Mouse (Mus musculus) embryonic facial prominence, embryonic 15.5 days (tissue): ENCODE data around the gene Rims4. TPM values are rescaled to one million over a fixed set of nuclear protein-coding genes. Genes with fewer than 3 reads are reported as not detected.

ENCODE experiments used
- ATAC-seq: fragments of 200-750 bp; cut with Nextera tagmentation; 2 replicates; pipeline ENCODE4 v1.8.0; 2017; ENCODE audit warnings: low read depth, moderate TSS enrichment; ENCODE audit not compliant: insufficient number of reproducible peaks, low FRiP score, low TSS enrichment
- H3K27ac ChIP-seq: fragments of 300-500 bp; sonication (generic); replicated peaks from 2 replicates; pipeline ENCODE4 v1.5.1; 2015; ENCODE audit warnings: mild to moderate bottlenecking, inconsistent platforms
- H3K27me3 ChIP-seq: fragments of 300-500 bp; sonication (generic); 2 replicates; pipeline ENCODE4 v1.6.1; 2015; ENCODE audit warnings: inconsistent platforms
- H3K36me3 ChIP-seq: fragments of 300-500 bp; sonication (generic); 2 replicates; pipeline ENCODE4 v1.6.1; 2015; ENCODE audit warnings: mild to moderate bottlenecking, inconsistent platforms
- H3K4me1 ChIP-seq: fragments of 300-500 bp; sonication (generic); 2 replicates; pipeline ENCODE4 v1.6.1; 2015; ENCODE audit warnings: inconsistent platforms
- H3K4me2 ChIP-seq: fragments of 300-500 bp; sonication (generic); replicated peaks from 2 replicates; pipeline ENCODE4 v1.6.1; 2015; ENCODE audit warnings: mild to moderate bottlenecking, inconsistent platforms
- H3K4me3 ChIP-seq: fragments of 300-500 bp; sonication (generic); replicated peaks from 2 replicates; pipeline ENCODE4 v1.5.1; 2015; ENCODE audit warnings: mild to moderate bottlenecking, inconsistent platforms
- H3K9ac ChIP-seq: fragments of 300-500 bp; sonication (generic); 2 replicates; pipeline ENCODE4 v1.6.1; 2015; ENCODE audit warnings: inconsistent platforms
- H3K9me3 ChIP-seq: fragments of 300-500 bp; sonication (generic); replicated peaks from 2 replicates; pipeline ENCODE4 v1.6.1; 2016; ENCODE audit warnings: inconsistent platforms
- WGBS: fragments of 180-500 bp; shearing (Covaris S2); methylation state at CpG from one replicate; pipeline ENCODE4 v1.1.7; 2015; 5-methylcytosine and 5-hydroxymethylcytosine counted together
- polyA plus RNA-seq: library from polyadenylated mRNA; unstranded; fragments of >200 nt; fragmentation: Nextera tagmentation; extraction: Ambion mirVana; gene quantifications from 2 replicates; pipeline ENCODE4 v1.2.1, GENCODE M21; 2015

Rims4 gene
- polyA plus RNA-seq, 1 experiment from 2014 or later: 0.29 TPM

- H3K4me2 ChIP-seq: no peak overlapping the region
Observed at GRCm38 (mm10) chr2:163890586-163890985, 27.9 kb downstream of the Rims4 start.

GRCm38 (mm10) chr2:163889411-163889810 lies 29.1 kb downstream of the Rims4 start:
- Histone ChIP-seq H3K4me2 (no peak overlapping the region), H3K9me3 (no peaks in the 10 kb centered on the region), H3K27ac (no peak overlapping the region), H3K4me3 (no peak overlapping the region), H3K4me1 (no peaks in the 10 kb centered on the region), H3K27me3 (no peaks in the 10 kb centered on the region), H3K36me3 (no peaks in the 10 kb centered on the region), H3K9ac (no peak overlapping the region)
- 30% methylated on average over 6 of the region's 6 CpGs for WGBS
- ATAC-seq: no peak

More at GRCm38 (mm10) chr2:163890586-163890985, 27.9 kb downstream of the Rims4 start:
- H3K27ac ChIP-seq: no peak overlapping the region
- no peak overlapping the region for H3K4me3 ChIP-seq
- H3K4me1 ChIP-seq: no peaks in the 10 kb centered on the region
- no peak for ATAC-seq
- no peak overlapping the region for H3K9ac ChIP-seq
- H3K36me3 ChIP-seq: no peaks in the 10 kb centered on the region
- no peaks in the 10 kb centered on the region for H3K27me3 ChIP-seq
- no peaks in the 10 kb centered on the region for H3K9me3 ChIP-seq
- 56% methylated on average over 11 of the region's 11 CpGs for WGBS

- Histone ChIP-seq H3K27me3 (no peaks in the 10 kb centered on the region; the same call in none of the 2 replicates), H3K9ac (no peak overlapping the region), H3K27ac (no peak overlapping the region), H3K4me3 (no peak overlapping the region), H3K4me2 (no peak overlapping the region), H3K4me1 (no peaks in the 10 kb centered on the region), H3K9me3 (no peaks in the 10 kb centered on the region), H3K36me3 (no peaks in the 10 kb centered on the region)
- ATAC-seq: no peak
- WGBS: 69% methylated on average over 17 of the region's 17 CpGs
Observed at GRCm38 (mm10) chr2:163882859-163883652, 35.4 kb downstream of the Rims4 start.

GRCm38 (mm10) chr2:163880891-163881290 lies 37.6 kb downstream of the Rims4 start:
- ATAC-seq: no peak
- 79% methylated on average over 6 of the region's 6 CpGs for WGBS
- Histone ChIP-seq H3K4me1 (peaks cover under 1% of the 10 kb centered on the region; the same call in 1 of the 2 replicates), H3K36me3 (no peaks in the 10 kb centered on the region), H3K4me2 (no peak overlapping the region), H3K9me3 (no peaks in the 10 kb centered on the region), H3K27ac (no peak overlapping the region), H3K9ac (no peak overlapping the region), H3K27me3 (no peaks in the 10 kb centered on the region; the same call in none of the 2 replicates), H3K4me3 (no peak overlapping the region)

- no peaks in the 10 kb centered on the region; the same call in 1 of the 2 replicates for H3K27me3 ChIP-seq
- no peak overlapping the region for H3K9ac ChIP-seq
- no peaks in the 10 kb centered on the region for H3K36me3 ChIP-seq
- H3K27ac ChIP-seq: no peak overlapping the region
- peaks cover 9% of the 10 kb centered on the region; the same call in 1 of the 2 replicates for H3K4me1 ChIP-seq
- ATAC-seq: no peak
- no peaks in the 10 kb centered on the region for H3K9me3 ChIP-seq
- H3K4me2 ChIP-seq: no peak overlapping the region
- no peak overlapping the region for H3K4me3 ChIP-seq
- 70% methylated on average over 14 of the region's 14 CpGs for WGBS
Observed at GRCm38 (mm10) chr2:163876830-163877498, 41.5 kb downstream of the Rims4 start.

GRCm38 (mm10) chr2:163875484-163875883 lies 43.0 kb downstream of the Rims4 start:
- H3K4me2 ChIP-seq: no peak overlapping the region
- H3K27me3 ChIP-seq: 0 out of 2 replicates have a peak, but pooled peaks cover 2% of the 10 kb centered on the region
- peak; percentile 20; the same call in 1 of the 2 replicates for ATAC-seq
- no peak overlapping the region for H3K27ac ChIP-seq
- 66% methylated on average over 7 of the region's 7 CpGs for WGBS
- H3K9me3 ChIP-seq: no peaks in the 10 kb centered on the region
- no peak overlapping the region for H3K9ac ChIP-seq
- H3K4me1 ChIP-seq: peaks cover 9% of the 10 kb centered on the region; the same call in 1 of the 2 replicates
- H3K36me3 ChIP-seq: no peaks in the 10 kb centered on the region
- no peak overlapping the region for H3K4me3 ChIP-seq

GRCm38 (mm10) chr2:163874877-163875276 lies 43.6 kb downstream of the Rims4 start:
- Histone ChIP-seq H3K4me3 (no peak overlapping the region), H3K36me3 (no peaks in the 10 kb centered on the region), H3K9ac (no peak overlapping the region), H3K4me2 (no peak overlapping the region), H3K9me3 (no peaks in the 10 kb centered on the region), H3K27me3 (0 out of 2 replicates have a peak, but pooled peaks cover 9% of the 10 kb centered on the region), H3K4me1 (peaks cover 9% of the 10 kb centered on the region; the same call in 1 of the 2 replicates), H3K27ac (no peak overlapping the region)
- WGBS: 22% methylated on average over 5 of the region's 5 CpGs
- no peak for ATAC-seq

GRCm38 (mm10) chr2:163871906-163872305 lies 46.6 kb downstream of the Rims4 start:
- Histone ChIP-seq H3K4me1 (peaks cover 9% of the 10 kb centered on the region; the same call in 1 of the 2 replicates), H3K27me3 (0 out of 2 replicates have a peak, but pooled peaks cover 10% of the 10 kb centered on the region), H3K27ac (no peak overlapping the region), H3K9ac (no peak overlapping the region), H3K4me3 (no peak overlapping the region), H3K4me2 (no peak overlapping the region), H3K36me3 (no peaks in the 10 kb centered on the region), H3K9me3 (no peaks in the 10 kb centered on the region)
- no peak for ATAC-seq
- WGBS: 45% methylated on average over 3 of the region's 3 CpGs

GRCm38 (mm10) chr2:163871266-163871665 lies 47.2 kb downstream of the Rims4 start:
- Histone ChIP-seq H3K4me2 (no peak overlapping the region), H3K27ac (no peak overlapping the region), H3K4me1 (peaks cover 9% of the 10 kb centered on the region; the same call in 1 of the 2 replicates), H3K9ac (no peak overlapping the region), H3K27me3 (0 out of 2 replicates have a peak, but pooled peaks cover 10% of the 10 kb centered on the region), H3K9me3 (no peaks in the 10 kb centered on the region), H3K4me3 (no peak overlapping the region), H3K36me3 (no peaks in the 10 kb centered on the region)
- no peak for ATAC-seq
- 76% methylated on average over 4 of the region's 4 CpGs for WGBS

- no peak for ATAC-seq
- H3K9ac ChIP-seq: no peak overlapping the region
- no peaks in the 10 kb centered on the region for H3K36me3 ChIP-seq
- H3K4me1 ChIP-seq: no peaks in the 10 kb centered on the region
- no peak overlapping the region for H3K27ac ChIP-seq
- H3K4me2 ChIP-seq: no peak overlapping the region
- 55% methylated on average over 5 of the region's 5 CpGs for WGBS
- H3K9me3 ChIP-seq: no peaks in the 10 kb centered on the region
- H3K4me3 ChIP-seq: no peak overlapping the region
- 0 out of 2 replicates have a peak, but pooled peaks cover 10% of the 10 kb centered on the region for H3K27me3 ChIP-seq
Observed at GRCm38 (mm10) chr2:163869783-163870182, 48.7 kb downstream of the Rims4 start.

- H3K27me3 ChIP-seq: 0 out of 2 replicates have a peak, but pooled peaks cover 10% of the 10 kb centered on the region
- no peaks in the 10 kb centered on the region for H3K36me3 ChIP-seq
- H3K27ac ChIP-seq: no peak overlapping the region
- no peaks in the 10 kb centered on the region for H3K4me1 ChIP-seq
- WGBS: 65% methylated on average over 9 of the region's 9 CpGs
- H3K4me3 ChIP-seq: no peak overlapping the region
- H3K4me2 ChIP-seq: no peak overlapping the region
- ATAC-seq: no peak
- no peaks in the 10 kb centered on the region for H3K9me3 ChIP-seq
- H3K9ac ChIP-seq: no peak overlapping the region
Observed at GRCm38 (mm10) chr2:163866061-163866460, 52.4 kb downstream of the Rims4 start.
